Mouse (Mus musculus) intestine, embryonic 15.5 days (tissue): ENCODE data around the gene Gja4. TPM values are rescaled to one million over a fixed set of nuclear protein-coding genes. Genes with fewer than 3 reads are reported as not detected.
A peak's percentile ranks its signal among the peaks of the same experiment; 100 is the strongest.

Experiments
- ATAC-seq: fragments of 200-750 bp; cut with Nextera tagmentation; 2 replicates; pipeline ENCODE4 v1.8.0; 2017; ENCODE audit warnings: moderate TSS enrichment, moderate library complexity
- H3K27ac ChIP-seq: fragments of 300-500 bp; sonication (generic); 2 replicates; pipeline ENCODE4 v1.5.1; 2015; ENCODE audit warnings: mild to moderate bottlenecking, inconsistent platforms
- H3K27me3 ChIP-seq: fragments of 300-500 bp; sonication (generic); replicated peaks from 2 replicates; pipeline ENCODE4 v1.6.1; 2015; ENCODE audit warnings: inconsistent platforms
- H3K36me3 ChIP-seq: fragments of 300-500 bp; sonication (generic); 2 replicates; pipeline ENCODE4 v1.6.1; 2015; ENCODE audit warnings: inconsistent platforms
- H3K4me1 ChIP-seq: fragments of 300-500 bp; sonication (generic); replicated peaks from 2 replicates; pipeline ENCODE4 v1.6.1; 2015; ENCODE audit warnings: inconsistent platforms
- H3K4me2 ChIP-seq: fragments of 300-500 bp; sonication (generic); replicated peaks from 2 replicates; pipeline ENCODE4 v1.6.1; 2015; ENCODE audit warnings: mild to moderate bottlenecking, inconsistent platforms
- H3K4me3 ChIP-seq: fragments of 300-500 bp; sonication (generic); replicated peaks from 2 replicates; pipeline ENCODE4 v1.5.1; 2015; ENCODE audit warnings: inconsistent platforms
- H3K9ac ChIP-seq: fragments of 300-500 bp; sonication (generic); 2 replicates; pipeline ENCODE4 v1.6.1; 2015; ENCODE audit warnings: inconsistent platforms
- H3K9me3 ChIP-seq: fragments of 300-500 bp; sonication (generic); 2 replicates; pipeline ENCODE4 v1.6.1; 2016; ENCODE audit warnings: inconsistent platforms
- WGBS: fragments of 180-500 bp; shearing (Covaris S2); methylation state at CpG from one replicate; pipeline ENCODE4 v1.1.7; 2015; 5-methylcytosine and 5-hydroxymethylcytosine counted together
- polyA plus RNA-seq: library from polyadenylated mRNA; unstranded; fragments of >200 nt; fragmentation: Nextera tagmentation; extraction: Ambion mirVana; gene quantifications from 2 replicates; pipeline ENCODE4 v1.2.1, GENCODE M21; 2015

The Gja4 gene
- polyA plus RNA-seq, 1 experiment from 2014 or later: 21.0 TPM

DNA sequence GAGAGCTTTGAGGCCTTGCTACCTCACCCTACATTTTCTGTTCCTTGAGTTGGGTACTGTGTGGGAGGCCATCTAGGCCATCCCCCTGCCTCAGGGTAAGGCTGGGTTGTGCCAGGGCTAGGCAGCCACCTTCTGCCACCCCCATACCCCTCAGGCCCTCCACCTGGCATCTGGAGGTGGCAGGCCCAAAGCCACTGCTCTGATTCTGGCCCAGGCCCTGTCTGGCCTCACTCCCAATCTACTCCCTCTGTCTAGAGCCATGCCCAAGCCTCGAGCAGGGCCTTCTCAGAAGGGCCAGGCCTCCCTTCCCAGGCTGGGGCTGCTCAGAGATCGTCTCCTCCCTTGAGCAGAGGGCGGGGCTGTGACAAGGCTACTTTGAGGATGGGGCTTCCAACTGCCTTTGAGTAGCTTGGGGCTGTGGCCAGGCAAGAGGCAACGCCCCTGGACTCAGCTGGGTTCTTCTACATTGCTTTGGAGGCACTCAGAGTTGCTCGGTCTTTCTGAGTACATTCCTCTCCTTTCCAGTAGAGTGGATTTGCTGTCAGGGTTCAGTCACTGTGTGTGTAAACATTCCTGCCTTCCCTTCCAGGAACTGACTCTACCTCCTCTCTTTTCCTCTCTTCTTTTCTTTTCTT, 21.1 kb upstream of the Gja4 start:
- no peaks in the 10 kb centered on the region for H3K9me3 ChIP-seq
- no peak overlapping the region for H3K27ac ChIP-seq
- H3K4me1 ChIP-seq: peaks cover 10% of the 10 kb centered on the region; the same call in 1 of the 2 replicates
- WGBS: 29% methylated on average over 5 of the region's 5 CpGs
- no peak; the same call in 1 of the 2 replicates for ATAC-seq
- H3K4me2 ChIP-seq: no peak overlapping the region
- peaks cover 27% of the 10 kb centered on the region for H3K27me3 ChIP-seq
- no peak overlapping the region for H3K9ac ChIP-seq
- no peak overlapping the region for H3K4me3 ChIP-seq
- H3K36me3 ChIP-seq: no peaks in the 10 kb centered on the region

DNA sequence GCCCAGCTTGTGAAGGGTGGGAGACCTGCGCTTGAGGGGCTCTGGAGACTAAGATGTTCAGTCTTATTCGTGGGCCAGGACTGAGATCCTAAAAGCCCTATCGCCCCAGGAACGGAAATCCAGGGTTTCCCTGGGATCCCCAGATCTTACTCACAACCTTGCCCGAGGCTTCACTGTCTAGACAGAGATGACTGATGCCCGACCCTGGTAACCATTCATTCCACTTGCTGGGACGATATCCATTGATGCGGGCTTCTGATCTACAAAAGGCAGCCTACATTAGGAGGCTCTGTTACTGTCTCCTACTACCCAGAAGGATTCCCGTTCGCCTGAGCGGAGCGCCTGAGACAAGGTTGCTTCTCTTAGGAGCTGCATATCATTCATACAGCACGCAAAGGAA, 17.3 kb upstream of the Gja4 start:
- H3K4me2 ChIP-seq: peak overlapping the region; percentile 65
- H3K4me3 ChIP-seq: 0 out of 2 replicates have a peak overlapping the region, but pooled peaks have one; percentile 32
- WGBS: 29% methylated on average over 13 of the region's 13 CpGs
- no peak for ATAC-seq
- H3K9me3 ChIP-seq: no peaks in the 10 kb centered on the region
- H3K9ac ChIP-seq: no peak overlapping the region
- H3K27me3 ChIP-seq: peaks cover 49% of the 10 kb centered on the region
- peaks cover 10% of the 10 kb centered on the region for H3K4me1 ChIP-seq
- H3K27ac ChIP-seq: no peak overlapping the region
- no peaks in the 10 kb centered on the region for H3K36me3 ChIP-seq

- WGBS: 1% methylated on average over 49 of the region's 49 CpGs
- Histone ChIP-seq H3K27me3 (peaks cover 55% of the 10 kb centered on the region), H3K4me3 (peak within 1 kb of the TSS; percentile 32), H3K9ac (no peak within 1 kb of the TSS), H3K4me2 (peak within 1 kb of the TSS; percentile 65), H3K4me1 (peaks cover 10% of the 10 kb centered on the region), H3K36me3 (no peaks in the 10 kb centered on the region), H3K27ac (no peak within 1 kb of the TSS), H3K9me3 (no peaks in the 10 kb centered on the region)
- peak; percentile 34 for ATAC-seq
Observed at GRCm38 (mm10) chr4:127330181-127331100, 16.6 kb upstream of the Gja4 start, which contains the start of gene Gjb3. Gjb3 (minus strand) TSS chr4:127330844.

GRCm38 (mm10) chr4:127329751-127330150, 15.9 kb upstream of the Gja4 start:
- WGBS: 1% methylated on average over 13 of the region's 13 CpGs
- peak overlapping the region; percentile 65 for H3K4me2 ChIP-seq
- peaks cover 10% of the 10 kb centered on the region for H3K4me1 ChIP-seq
- no peaks in the 10 kb centered on the region for H3K36me3 ChIP-seq
- no peak overlapping the region for H3K27ac ChIP-seq
- H3K9ac ChIP-seq: no peak overlapping the region
- peak overlapping the region; percentile 32 for H3K4me3 ChIP-seq
- peaks cover 57% of the 10 kb centered on the region for H3K27me3 ChIP-seq
- peak; percentile 38 for ATAC-seq
- no peaks in the 10 kb centered on the region for H3K9me3 ChIP-seq

- H3K4me2 ChIP-seq: no peak overlapping the region
- H3K36me3 ChIP-seq: no peaks in the 10 kb centered on the region
- no peaks in the 10 kb centered on the region for H3K9me3 ChIP-seq
- ATAC-seq: no peak
- peaks cover 10% of the 10 kb centered on the region for H3K4me1 ChIP-seq
- H3K9ac ChIP-seq: no peak overlapping the region
- no peak overlapping the region for H3K27ac ChIP-seq
- peaks cover 57% of the 10 kb centered on the region for H3K27me3 ChIP-seq
- H3K4me3 ChIP-seq: no peak overlapping the region
- 15% methylated on average over 3 of the region's 3 CpGs for WGBS
Observed at GRCm38 (mm10) chr4:127329046-127329445, 15.2 kb upstream of the Gja4 start.

DNA sequence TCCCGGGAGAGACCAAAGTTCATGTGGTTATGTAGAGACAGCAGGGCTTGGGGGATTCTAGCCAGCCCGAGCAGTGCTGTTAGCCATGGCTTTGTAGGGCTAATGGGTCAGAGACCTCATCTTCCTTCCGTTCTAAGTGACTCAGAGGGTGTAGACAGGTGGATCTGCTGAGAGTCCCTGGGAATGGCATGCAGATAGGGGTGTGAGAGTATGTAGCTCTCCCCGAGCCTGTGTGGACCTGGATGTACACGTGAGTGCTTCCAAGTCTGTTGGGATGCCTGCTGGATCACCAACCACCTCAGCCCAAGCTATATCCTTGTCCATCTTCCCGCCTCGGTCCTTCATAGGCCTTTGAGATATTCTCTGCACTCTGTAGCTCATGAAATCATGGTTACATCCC, 14.5 kb upstream of the Gja4 start:
- Histone ChIP-seq H3K27me3 (peaks cover 57% of the 10 kb centered on the region), H3K4me2 (no peak overlapping the region), H3K4me1 (peaks cover 10% of the 10 kb centered on the region), H3K9ac (no peak overlapping the region), H3K27ac (no peak overlapping the region), H3K36me3 (no peaks in the 10 kb centered on the region), H3K4me3 (no peak overlapping the region), H3K9me3 (no peaks in the 10 kb centered on the region)
- 57% methylated on average over 7 of the region's 7 CpGs for WGBS
- ATAC-seq: no peak

DNA sequence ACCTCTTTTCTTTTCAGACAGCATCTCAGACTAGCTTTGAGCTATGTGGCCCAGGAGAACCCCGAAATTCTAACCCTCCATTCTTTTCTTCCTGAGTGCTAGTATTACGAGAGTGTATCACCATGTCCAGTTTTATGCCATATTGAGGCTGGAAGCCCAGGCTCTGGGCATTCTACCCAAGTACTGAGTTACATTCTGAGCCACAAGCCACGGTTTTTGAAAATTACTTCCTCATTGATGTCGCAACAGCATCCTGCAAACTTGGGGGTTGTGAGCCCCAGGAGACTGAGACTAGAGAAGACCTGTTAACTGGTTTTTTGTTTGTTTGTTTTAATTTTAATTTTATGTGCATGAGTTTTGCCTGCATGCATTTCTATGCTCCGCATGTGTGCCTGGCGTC, 13.9 kb upstream of the Gja4 start:
- no peak overlapping the region for H3K27ac ChIP-seq
- WGBS: 68% methylated on average over 6 of the region's 6 CpGs
- peaks cover 54% of the 10 kb centered on the region for H3K27me3 ChIP-seq

DNA sequence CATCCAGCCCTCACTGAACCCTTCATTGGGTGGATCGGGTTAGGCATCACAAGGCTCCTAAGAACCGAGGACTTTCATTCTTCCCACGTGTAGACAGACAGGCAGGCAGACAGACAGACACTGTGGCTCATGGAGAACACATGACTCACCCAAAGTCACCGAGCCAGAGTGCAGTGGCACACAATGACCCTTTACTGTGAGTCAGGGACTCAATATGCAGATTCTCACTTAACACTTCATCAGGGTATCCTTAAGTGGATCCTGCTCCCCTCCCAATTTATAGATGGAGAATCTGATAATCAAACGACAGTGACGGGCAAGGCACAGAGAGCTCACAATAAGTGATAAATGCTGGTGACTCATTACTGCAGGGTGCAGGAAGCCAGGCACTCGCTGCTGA, 13.4 kb upstream of the Gja4 start:
- ATAC-seq: peak; percentile 26

More for the DNA sequence above, 13.9 kb upstream of the Gja4 start:
- Histone ChIP-seq H3K4me1 (peaks cover 10% of the 10 kb centered on the region), H3K9ac (no peak overlapping the region), H3K4me3 (no peak overlapping the region), H3K4me2 (no peak overlapping the region), H3K36me3 (no peaks in the 10 kb centered on the region), H3K9me3 (no peaks in the 10 kb centered on the region)
- peak; percentile 21; the same call in 1 of the 2 replicates for ATAC-seq

GRCm38 (mm10) chr4:127325276-127325675, 11.4 kb upstream of the Gja4 start:
- no peak overlapping the region for H3K27ac ChIP-seq
- no peaks in the 10 kb centered on the region for H3K9me3 ChIP-seq
- H3K4me1 ChIP-seq: peaks cover 2% of the 10 kb centered on the region
- H3K4me2 ChIP-seq: no peak overlapping the region
- H3K27me3 ChIP-seq: peaks cover 32% of the 10 kb centered on the region
- no peak overlapping the region for H3K4me3 ChIP-seq
- H3K9ac ChIP-seq: no peak overlapping the region
- H3K36me3 ChIP-seq: no peaks in the 10 kb centered on the region
- 78% methylated on average over 5 of the region's 5 CpGs for WGBS
- no peak for ATAC-seq

More for the DNA sequence above, 13.4 kb upstream of the Gja4 start:
- H3K27ac ChIP-seq: no peak overlapping the region
- peaks cover 10% of the 10 kb centered on the region for H3K4me1 ChIP-seq
- H3K9me3 ChIP-seq: no peaks in the 10 kb centered on the region
- H3K9ac ChIP-seq: no peak overlapping the region
- no peaks in the 10 kb centered on the region for H3K36me3 ChIP-seq
- H3K27me3 ChIP-seq: peaks cover 50% of the 10 kb centered on the region
- no peak overlapping the region for H3K4me2 ChIP-seq
- 41% methylated on average over 7 of the region's 7 CpGs for WGBS
- H3K4me3 ChIP-seq: no peak overlapping the region

GRCm38 (mm10) chr4:127324759-127325158, 10.9 kb upstream of the Gja4 start:
- no peaks in the 10 kb centered on the region for H3K9me3 ChIP-seq

GRCm38 (mm10) chr4:127324296-127324695, 10.5 kb upstream of the Gja4 start:
- WGBS: 61% methylated on average over 10 of the region's 10 CpGs
- peak; percentile 9; the same call in 1 of the 2 replicates for ATAC-seq
- no peak overlapping the region for H3K27ac ChIP-seq
- no peaks in the 10 kb centered on the region for H3K36me3 ChIP-seq
- no peaks in the 10 kb centered on the region for H3K9me3 ChIP-seq
- no peak overlapping the region for H3K4me3 ChIP-seq
- H3K27me3 ChIP-seq: peaks cover 24% of the 10 kb centered on the region
- no peaks in the 10 kb centered on the region; the same call in none of the 2 replicates for H3K4me1 ChIP-seq
- H3K4me2 ChIP-seq: no peak overlapping the region
- no peak overlapping the region for H3K9ac ChIP-seq

More at GRCm38 (mm10) chr4:127324759-127325158, 10.9 kb upstream of the Gja4 start:
- Histone ChIP-seq H3K4me1 (no peaks in the 10 kb centered on the region; the same call in none of the 2 replicates), H3K27me3 (peaks cover 27% of the 10 kb centered on the region), H3K9ac (no peak overlapping the region), H3K4me3 (no peak overlapping the region), H3K36me3 (no peaks in the 10 kb centered on the region), H3K27ac (no peak overlapping the region), H3K4me2 (no peak overlapping the region)
- ATAC-seq: peak; percentile 60
- WGBS: 7% methylated on average over 6 of the region's 6 CpGs

DNA sequence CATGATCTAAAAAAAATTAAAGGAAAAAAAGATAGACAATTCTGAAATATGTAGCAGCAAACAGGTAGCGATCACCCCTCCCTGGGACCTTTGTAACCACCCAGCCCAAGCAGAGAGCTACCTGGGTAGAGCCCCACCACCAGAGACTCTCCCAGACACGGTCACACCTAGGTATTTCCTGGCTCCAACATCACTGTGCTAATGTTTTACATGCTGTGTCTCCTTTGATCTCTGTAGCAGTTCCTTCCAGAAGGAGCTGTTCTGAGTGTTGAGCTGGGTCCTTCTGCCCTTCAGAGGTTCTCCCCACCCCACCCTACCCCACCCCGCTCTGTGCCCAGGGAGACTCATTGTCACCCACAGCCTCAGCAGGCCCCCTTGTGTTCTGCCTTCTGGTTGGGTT, 9.8 kb upstream of the Gja4 start:
- peaks cover 19% of the 10 kb centered on the region for H3K27me3 ChIP-seq
- H3K36me3 ChIP-seq: no peaks in the 10 kb centered on the region
- no peak overlapping the region for H3K4me2 ChIP-seq
- H3K4me1 ChIP-seq: no peaks in the 10 kb centered on the region; the same call in 1 of the 2 replicates
- no peak overlapping the region for H3K27ac ChIP-seq
- H3K9me3 ChIP-seq: no peaks in the 10 kb centered on the region
- no peak overlapping the region for H3K4me3 ChIP-seq
- 61% methylated on average over 3 of the region's 3 CpGs for WGBS
- peak; percentile 42 for ATAC-seq
- no peak overlapping the region for H3K9ac ChIP-seq
